Mouse (Mus musculus) cortical plate, adult 2 months (tissue): ENCODE results near the gene Gm39566.

Experiments
- CTCF ChIP-seq: fragments of 200-500 bp; IDR thresholded peaks from 2 replicates; pipeline ENCODE4 v1.5.1; 2011; ENCODE audit warnings: mild to moderate bottlenecking, control low read depth, low read length; ENCODE audit not compliant: insufficient read depth; ENCODE audit errors: extremely low read depth
- POLR2A ChIP-seq: fragments of 200-500 bp; IDR thresholded peaks from 2 replicates; pipeline ENCODE4 v1.6.1; 2011; ENCODE audit warnings: mild to moderate bottlenecking, low read length, control low read depth; ENCODE audit not compliant: insufficient read depth; ENCODE audit errors: extremely low read depth

- TF ChIP-seq CTCF (no peak), POLR2A (no peak)
These were observed 38.6 kb downstream of the Gm39566 start for GRCm38 (mm10) chr11:69776488-69776887.
